Mouse (Mus musculus) left cerebral cortex, adult 11 months (tissue): ENCODE data around the gene Fignl1.

Experiments
- DNase-seq: peaks from one replicate; pipeline ENCODE4 v3.0.0; 2022; ENCODE audit warnings: low spot score

Fignl1 gene

GRCm38 (mm10) chr11:11809404-11810175, 828 bp upstream of the Fignl1 start:
- DNase-seq, result no peak

DNA sequence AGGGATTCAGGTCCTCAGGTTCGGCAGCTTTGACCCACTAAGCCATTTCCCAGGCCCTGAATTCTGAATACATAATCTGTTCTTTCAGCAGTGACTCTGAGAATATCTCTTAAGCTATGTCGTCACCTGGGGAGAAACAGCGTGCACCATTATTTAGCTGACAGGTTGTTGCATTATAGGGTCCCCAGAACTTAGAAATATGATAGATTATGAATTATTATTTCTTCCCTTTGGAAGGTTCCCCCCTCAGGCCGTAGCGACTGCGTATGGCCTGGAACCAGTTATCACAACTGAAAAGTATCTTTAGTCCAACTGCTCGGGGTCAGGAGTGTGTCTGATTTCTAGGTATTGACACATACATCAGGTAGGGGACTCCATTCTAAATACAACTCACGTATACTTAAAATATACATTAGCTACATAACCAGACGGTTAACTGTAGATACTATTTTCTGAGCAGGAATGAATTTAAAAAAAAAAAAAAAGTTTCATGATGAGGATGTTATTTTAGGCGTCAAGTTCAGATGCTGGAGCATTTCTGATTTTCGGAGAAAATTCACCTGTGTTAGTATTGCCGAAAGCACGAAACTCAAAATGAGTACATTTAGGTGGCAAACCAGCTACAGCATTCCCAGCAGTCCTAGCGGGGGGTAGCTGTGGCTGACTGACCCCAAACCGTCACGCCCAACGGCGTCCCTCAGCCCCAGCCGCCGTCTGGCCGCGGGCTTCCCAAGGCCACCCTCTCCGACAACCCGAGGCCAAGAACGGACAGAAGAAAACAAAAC, 535 bp downstream of the Fignl1 start:
- DNase-seq, result no peak

DNA sequence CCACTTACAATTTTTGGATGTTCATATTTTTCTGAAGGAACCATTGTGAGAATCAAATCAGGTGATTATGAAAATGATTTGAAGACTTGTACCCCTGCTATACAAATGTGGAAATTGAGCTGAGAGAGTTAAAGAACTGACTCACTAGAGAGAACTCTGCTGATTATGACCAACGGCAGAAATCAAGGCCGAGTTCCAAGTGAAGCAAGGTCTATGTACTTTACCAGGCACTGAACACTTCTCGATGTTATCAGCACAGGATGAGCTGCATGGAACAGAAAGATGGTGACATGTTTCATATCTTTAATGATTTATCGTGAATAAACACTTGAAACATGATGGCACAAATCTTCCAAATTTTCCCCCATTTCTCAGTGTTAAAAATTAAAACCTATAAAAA, 2.8 kb downstream of the Fignl1 start:
- no peak for DNase-seq

GRCm38 (mm10) chr11:11804421-11804820, 4.3 kb downstream of the Fignl1 start:
- no peak for DNase-seq

DNA sequence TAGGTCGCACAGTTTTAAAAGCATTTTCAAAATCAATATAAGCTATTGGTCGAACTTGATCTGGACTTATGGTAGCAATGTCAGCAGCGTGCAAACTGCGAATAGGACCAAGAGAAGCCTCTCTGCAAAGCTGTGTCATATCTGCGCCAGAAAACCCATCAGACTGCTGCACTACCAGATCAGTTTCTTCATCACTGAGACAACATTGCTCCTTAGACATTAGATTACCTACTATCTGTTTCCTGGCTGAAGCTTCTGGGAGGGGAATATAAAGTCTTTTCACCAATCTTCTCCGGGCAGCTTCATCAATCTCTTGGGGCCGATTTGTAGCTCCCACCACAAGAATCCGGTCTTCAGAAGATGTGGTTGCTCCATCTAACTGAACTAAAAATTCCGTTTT, 7.7 kb downstream of the Fignl1 start:
- DNase-seq, result no peak

- no peak for DNase-seq
Observed at GRCm38 (mm10) chr11:11800304-11800703, 8.5 kb downstream of the Fignl1 start.

- DNase-seq, result no peak
Observed at GRCm38 (mm10) chr11:11798690-11799089, 10.1 kb downstream of the Fignl1 start.

- DNase-seq, result no peak
Observed at GRCm38 (mm10) chr11:11794626-11795025, 14.1 kb downstream of the Fignl1 start.

DNA sequence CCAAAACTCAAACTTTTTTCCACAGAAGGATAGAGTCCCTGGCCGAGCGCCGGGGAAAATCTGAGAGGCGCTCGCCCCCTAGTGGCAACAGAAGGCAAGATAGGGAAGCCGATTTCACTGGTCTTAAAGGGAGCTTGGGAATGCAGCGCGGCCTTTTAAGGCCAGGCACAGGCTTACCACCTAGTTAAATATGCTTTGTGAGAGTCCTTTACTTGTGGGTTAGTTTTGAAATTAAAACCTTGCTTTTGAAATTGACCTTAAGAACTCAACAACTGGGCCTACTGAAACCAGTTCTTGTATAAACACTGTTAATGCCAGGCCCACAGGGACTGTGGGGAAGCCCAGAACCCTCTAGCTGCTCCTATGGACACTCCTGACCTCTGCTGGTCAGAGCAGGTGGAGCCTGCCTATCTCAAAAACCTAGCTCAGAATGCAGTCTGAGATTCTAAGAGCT, 20.2 kb downstream of the Fignl1 start:
- peak; percentile 57 for DNase-seq

- no peak for DNase-seq
Observed at GRCm38 (mm10) chr11:11785457-11785856, 23.3 kb downstream of the Fignl1 start.

DNA sequence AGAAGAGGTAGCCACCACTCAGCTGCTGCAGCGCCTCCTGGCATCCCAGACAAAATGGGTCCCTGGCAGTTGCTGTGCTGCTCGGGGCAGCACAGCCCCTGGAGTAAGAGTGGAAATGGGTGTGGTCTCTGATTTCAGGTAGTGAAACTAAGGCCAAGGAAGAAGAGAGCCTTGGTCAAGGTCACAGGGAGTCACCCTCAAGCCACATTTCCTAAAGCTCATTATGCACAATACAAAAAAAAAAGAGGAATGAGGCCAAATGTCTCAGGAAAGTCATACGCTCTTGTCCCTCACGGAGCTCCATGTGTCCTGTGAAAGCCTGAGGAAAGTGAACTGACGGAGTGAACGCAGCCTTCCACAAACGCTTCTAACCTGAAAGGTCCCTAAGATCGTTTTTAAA, 27.0 kb downstream of the Fignl1 start:
- no peak for DNase-seq

DNA sequence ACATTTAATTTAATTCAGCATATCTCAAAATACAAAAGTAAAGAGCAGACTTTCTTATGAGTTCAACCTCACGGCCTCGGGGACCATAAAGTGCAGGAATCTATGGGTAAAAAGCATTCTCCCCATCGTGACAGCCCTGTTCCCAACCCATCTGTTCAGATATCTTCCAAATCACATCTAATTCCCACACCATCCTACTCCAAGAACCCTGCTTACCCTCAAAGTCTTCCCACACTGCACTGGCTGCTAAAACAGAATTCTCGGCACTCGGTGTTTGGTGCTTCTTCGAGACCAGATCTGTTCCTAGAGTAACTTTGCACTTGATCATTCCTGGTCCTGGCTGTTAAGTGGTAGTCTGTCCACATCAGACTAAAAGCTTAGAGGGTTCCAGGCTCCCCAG, 30.4 kb downstream of the Fignl1 start:
- DNase-seq, result no peak

DNA sequence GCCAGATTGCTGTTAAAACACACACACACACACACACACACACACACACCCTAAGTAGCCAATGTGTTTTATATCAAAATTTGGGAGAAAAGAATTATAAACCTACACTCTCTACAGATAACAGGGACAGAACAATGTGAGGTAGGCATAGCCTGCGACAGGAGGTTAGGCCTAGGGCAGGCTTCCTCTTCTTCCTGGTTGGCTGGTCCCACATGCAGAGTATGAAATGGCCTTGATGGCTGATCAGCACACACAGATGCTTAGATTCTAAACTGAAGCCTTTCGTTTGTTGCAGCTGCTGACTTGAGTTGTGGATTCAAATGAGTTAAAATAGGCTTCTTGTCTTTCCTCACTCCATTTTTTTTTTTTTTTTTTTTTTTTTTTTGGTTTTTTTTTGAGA, 31.0 kb downstream of the Fignl1 start:
- no peak for DNase-seq

DNA sequence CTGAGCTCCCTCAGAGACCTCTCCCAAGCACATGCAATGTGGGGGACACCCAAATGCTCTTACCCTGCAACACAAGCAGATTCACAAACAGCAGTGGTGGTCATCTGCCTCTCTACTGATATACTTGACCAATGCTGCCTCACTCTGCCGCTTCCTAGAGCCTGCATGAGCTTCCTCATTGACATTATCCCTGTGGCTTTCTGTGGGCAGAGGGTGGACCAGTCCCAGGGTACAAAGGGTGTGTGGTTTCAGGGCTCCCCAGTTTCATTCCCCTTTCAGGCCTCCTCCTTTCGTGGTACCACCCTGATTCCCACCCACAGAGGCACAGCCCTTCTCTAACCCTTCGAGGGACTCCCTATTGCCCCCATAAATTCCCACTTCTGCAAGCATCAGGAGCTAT, 31.5 kb downstream of the Fignl1 start:
- DNase-seq, result no peak

- no peak for DNase-seq
Observed at GRCm38 (mm10) chr11:11776822-11777174, 32.0 kb downstream of the Fignl1 start.

DNA sequence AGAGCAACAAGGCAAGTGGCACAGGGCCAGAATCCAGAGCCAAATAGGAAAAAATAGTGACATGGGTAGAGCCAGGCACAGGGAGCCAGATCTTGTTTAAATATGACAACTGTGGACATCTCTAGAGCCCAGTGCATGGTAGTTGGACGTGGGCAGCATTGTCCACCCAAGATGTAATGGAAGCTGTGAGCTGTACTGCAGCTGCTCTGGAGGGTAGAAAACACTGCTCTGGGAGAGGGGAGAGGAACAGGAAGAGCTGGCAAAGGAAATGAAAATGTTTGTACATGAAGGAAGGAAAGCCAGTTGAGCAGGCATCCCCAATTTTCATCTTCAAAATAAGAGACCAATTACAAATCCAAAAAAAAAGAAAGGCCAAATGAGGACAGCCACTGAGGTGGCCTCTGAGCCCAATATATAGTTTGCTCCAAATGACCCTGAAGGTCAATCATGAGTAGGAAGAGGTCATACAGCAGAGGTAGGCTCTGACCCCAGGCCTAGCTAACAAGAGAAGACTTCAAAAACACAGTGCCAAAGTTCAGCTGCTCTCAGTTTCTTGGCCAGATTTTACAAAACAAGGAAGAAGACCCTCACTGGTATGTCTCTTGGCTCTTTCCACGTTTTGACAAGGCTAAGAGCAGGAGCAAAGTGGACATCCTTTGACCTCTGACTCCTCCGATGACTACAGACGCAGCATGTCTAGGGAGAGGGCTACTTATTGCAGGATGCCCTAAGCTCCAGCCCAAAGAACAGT, 32.5 kb downstream of the Fignl1 start:
- no peak for DNase-seq

- DNase-seq, result no peak
Observed at GRCm38 (mm10) chr11:11774893-11775292, 33.9 kb downstream of the Fignl1 start.

GRCm38 (mm10) chr11:11774384-11774783, 34.4 kb downstream of the Fignl1 start:
- no peak for DNase-seq

- DNase-seq, result no peak
Observed at GRCm38 (mm10) chr11:11772196-11772595, 36.6 kb downstream of the Fignl1 start.

GRCm38 (mm10) chr11:11770691-11771090, 38.1 kb downstream of the Fignl1 start:
- DNase-seq, result no peak

DNA sequence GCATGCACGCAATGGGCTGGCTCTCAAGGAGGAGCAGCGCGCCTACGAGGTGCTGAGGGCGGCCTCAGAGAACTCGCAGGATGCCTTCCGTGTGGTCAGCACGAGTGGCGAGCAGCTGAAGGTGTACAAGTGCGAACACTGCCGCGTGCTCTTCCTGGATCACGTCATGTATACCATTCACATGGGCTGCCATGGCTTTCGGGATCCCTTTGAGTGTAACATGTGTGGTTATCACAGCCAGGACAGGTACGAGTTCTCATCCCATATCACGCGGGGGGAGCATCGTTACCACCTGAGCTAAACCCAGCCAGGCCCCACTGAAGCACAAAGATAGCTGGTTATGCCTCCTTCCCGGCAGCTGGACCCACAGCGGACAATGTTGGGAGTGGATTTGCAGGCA, 39.5 kb downstream of the Fignl1 start:
- DNase-seq, result no peak

DNA sequence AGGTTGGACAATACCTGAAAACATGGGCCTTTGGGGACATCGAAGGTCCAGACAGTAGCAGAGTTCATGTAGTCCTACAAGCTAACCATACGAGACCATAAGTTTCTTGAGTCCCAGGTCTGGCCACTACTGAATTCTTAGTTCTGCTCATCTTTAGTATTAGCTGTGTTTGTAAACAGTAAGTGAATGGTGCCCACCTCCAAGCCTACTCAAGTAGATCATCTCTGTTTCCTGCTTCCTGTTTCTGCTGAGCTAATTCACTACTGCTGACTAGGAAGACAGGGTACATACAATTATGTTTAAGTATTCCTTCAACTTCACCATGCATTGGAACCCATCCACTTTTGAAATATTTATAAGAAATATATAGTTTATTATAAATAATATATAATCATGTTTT, 40.7 kb downstream of the Fignl1 start:
- no peak for DNase-seq

DNA sequence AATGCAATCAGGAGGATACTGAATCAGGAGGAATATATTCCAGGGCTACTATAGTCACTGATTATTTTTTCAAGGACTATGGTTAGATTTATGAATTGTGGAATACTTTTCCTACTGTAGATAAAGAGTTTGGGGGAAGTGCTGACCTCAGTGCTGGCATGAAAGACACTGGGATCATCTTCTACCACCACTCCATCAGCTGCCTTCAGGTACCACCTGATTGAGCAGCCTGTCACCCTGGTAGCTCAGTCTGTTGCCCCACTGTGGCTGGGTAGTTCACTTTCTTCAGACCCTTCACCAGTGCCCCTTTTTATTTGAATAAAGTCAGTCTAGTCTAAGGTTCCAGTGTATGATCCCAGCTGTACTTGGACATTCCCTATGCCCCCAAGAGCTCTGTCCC, 42.0 kb downstream of the Fignl1 start:
- DNase-seq, result no peak
